Mouse (Mus musculus): ENCODE results near the gene Gpr108.

DNA sequence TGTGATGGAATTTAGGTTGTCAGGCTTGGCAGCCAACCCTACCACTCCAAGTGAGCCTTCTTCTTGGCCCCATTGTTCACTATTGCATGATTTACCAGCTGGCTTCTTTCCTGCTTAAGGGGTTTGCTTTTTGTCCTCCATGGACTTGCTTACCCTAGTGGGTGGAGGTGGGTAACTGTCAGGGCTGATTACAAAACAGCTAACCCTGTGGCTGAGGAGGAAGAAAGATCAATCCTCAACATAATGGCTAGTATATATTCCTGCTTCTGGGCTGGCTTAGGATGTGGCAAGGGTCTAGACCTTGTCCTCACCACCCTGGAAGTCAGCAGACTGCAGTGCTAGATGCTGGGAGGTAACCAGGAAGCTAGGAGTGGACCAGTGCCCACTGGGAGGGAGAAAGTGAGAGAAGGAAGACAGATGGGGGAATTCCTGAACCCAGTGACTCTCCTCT lies 16.9 kb downstream of the Gpr108 start:
- TF ChIP-seq CTCF (IDR thresholded peaks at IDR 0.05; ENCODE audit: extremely low read depth, insufficient read length, insufficient replicate concordance, low read depth, low read length) = no peak
- TF ChIP-seq POLR2A (IDR thresholded peaks at IDR 0.05; ENCODE audit: low read depth, low read length) = no peak
